Mouse (Mus musculus) lung, adult 2 months (tissue): ENCODE results near the gene Lrfn2.

Experiments used
- CTCF ChIP-seq: fragments of 200-500 bp; IDR thresholded peaks from 2 replicates; pipeline ENCODE4 v1.5.1; 2011; ENCODE audit warnings: mild to moderate bottlenecking, low read length, control low read depth; ENCODE audit not compliant: insufficient read depth
- POLR2A ChIP-seq: fragments of 200-500 bp; IDR thresholded peaks from 2 replicates; pipeline ENCODE4 v1.6.1; 2011; ENCODE audit warnings: low read depth, mild to moderate bottlenecking, control low read depth, low read length, borderline replicate concordance; ENCODE audit errors: extremely low read depth

GRCm38 (mm10) chr17:49017438-49018415, 85.5 kb downstream of the Lrfn2 start:
- TF ChIP-seq CTCF = no peak
- TF ChIP-seq POLR2A = no peak
